Mouse (Mus musculus): ENCODE data around the gene Olfr453.

The Olfr453 gene

GRCm38 (mm10) chr6:42739071-42739470, at the start of gene Olfr453:
Gene Olfr453, plus strand, starts transcription at chr6:42739371.
- no peak for DNase-seq (ENCODE audit: low spot score)

- DNase-seq (ENCODE audit: low spot score), result no peak
These were observed 49.4 kb upstream of the Olfr453 start for GRCm38 (mm10) chr6:42689761-42690160.

GRCm38 (mm10) chr6:42692154-42692516, 47.0 kb upstream of the Olfr453 start:
- no peak for DNase-seq (ENCODE audit: low spot score)

DNA sequence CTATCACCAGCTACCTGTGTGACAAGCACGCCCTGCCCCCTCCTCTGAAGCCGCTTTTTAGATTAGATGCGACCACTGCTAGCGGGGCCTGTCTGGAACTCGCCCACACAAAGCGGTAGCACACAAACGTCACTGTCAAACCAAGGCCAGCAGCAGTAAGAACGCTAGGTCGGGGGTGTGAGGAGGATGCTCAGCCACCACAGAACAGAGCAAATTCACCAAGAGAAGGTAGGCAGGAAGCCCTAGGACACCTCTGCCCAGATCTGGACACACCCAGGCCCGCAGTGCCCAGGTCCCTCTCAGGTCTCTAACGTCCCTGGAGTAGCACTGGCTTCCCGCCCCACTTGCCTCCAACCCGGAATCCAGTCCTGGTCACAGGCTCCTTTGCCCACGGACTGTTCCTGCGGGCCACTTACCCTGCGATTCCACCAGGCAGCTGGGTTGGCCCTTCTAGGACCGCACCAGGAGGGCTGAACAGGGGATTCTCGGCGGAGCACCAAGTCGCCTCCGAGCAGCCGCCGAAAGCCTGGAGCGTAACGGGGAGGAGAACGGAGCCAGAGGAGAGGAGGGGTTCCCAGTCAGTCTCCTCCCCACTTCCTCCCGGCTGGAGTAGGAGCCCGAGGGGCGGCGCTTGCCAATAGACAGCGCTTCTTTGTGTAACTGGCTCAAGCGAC, 46.5 kb upstream of the Olfr453 start:
- no peak for DNase-seq (ENCODE audit: low spot score)

GRCm38 (mm10) chr6:42709291-42710211, 29.6 kb upstream of the Olfr453 start, which contains the start of gene Tcaf1:
Gene Tcaf1, minus strand, starts transcription at chr6:42710088.
- DNase-seq (ENCODE audit: low spot score), result no peak

DNA sequence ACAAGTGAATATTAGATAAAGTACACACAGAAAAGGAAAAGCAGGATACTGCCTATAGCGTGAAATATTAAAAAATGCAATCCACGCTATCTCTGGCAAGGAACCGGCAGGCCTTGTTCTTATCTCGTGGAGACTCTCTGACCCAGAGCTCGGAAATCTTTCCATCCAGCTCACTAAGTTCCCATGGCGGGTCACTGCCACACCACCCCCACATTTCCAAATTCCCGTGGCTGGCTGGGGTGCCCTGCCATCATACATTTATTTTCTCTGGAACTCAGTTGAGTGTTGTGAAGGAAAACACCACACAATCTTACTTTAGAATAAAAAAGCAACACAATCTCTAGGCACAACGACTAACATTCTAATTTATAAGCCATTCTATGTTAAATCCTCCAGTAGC, 24.5 kb upstream of the Olfr453 start:
- DNase-seq (ENCODE audit: low spot score), result no peak

- no peak for DNase-seq (ENCODE audit: low spot score)
These were observed 21.2 kb upstream of the Olfr453 start for GRCm38 (mm10) chr6:42717973-42718372.

DNA sequence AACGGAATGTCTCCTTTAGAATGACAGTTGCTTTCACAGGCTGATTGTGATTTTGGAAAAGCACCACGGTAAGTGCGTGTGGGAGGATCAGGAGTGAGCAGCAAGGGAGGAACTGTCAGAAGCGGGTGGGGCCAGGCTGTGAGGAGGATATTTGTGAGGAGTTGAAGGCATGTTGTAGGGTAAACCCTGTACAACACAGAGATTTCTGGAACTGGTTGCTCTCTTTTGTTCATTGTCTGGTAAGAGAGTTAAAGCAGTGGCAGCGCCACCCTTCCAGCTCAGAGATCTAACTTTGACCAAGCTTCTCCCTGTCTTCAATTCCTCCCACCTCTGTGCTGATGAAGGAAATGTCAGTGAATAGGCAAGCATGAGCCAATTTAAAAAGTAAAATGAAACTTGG, 3.1 kb downstream of the Olfr453 start:
- no peak for DNase-seq (ENCODE audit: low spot score)

DNA sequence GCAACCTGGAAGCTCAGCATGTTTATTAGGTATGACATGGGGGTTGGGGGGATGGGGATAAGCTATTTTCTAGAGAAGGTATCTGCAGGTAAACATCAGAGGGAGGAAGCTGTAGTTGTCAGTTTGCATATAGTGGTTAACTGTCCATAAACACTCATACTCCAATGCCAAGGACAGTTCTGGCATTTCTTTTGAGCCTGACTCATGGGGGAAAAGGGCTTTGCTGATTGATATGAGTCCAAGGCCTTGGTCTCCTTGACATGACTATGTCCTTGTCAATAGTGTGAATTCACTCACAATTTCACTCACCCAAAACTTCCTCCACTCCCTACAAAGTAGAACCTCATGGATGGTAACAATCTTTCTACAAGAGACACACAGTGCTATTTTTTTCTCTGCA, 8.7 kb downstream of the Olfr453 start:
- DNase-seq (ENCODE audit: low spot score), result no peak

DNA sequence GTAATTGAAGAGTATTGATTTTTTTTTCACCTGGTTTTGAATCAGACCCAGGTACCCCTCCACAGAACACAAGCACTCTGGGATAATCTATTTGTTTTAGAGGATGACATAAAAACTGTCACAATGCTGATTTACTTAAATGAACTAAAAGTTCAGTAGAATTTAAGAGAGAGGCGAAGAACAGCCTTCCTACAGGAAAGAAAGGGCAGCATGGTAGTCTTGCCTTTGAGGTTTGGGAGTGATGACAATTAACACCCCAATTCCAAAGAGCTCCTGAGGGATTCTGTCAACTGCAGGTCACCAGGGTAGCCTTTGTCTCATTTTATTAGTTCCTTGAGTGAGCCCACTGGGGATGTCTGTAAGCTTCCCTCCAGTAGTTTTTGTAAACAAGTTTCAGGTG, 16.9 kb downstream of the Olfr453 start, which contains the start of gene Olfr38:
TSS of gene Olfr38 (plus strand) at position 301 of the 400 bp plus-strand sequence.
- no peak for DNase-seq (ENCODE audit: low spot score)

DNA sequence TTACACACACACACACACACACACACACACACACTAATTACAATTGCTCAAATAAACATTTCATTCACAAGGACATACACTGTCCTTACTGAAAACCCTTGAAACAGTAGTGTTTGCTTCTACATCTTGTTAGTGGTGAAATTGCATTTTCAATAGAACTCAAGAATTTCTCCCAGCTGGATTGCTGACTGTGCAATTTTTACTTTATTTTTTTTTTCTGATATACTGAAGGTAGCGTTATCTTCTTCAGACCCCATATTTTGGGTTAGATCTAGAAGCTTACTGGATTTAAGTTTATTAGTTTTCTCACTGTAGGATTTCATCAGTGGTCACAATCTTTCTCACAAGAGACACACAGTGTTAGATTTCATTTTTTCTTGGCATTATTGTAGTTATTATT, 37.9 kb downstream of the Olfr453 start:
- DNase-seq (ENCODE audit: low spot score), result no peak

- DNase-seq (ENCODE audit: low spot score), result no peak
These were observed 45.6 kb downstream of the Olfr453 start, which contains the start of gene Olfr452 for GRCm38 (mm10) chr6:42784793-42785192. Gene Olfr452, plus strand, starts transcription at chr6:42785093.

DNA sequence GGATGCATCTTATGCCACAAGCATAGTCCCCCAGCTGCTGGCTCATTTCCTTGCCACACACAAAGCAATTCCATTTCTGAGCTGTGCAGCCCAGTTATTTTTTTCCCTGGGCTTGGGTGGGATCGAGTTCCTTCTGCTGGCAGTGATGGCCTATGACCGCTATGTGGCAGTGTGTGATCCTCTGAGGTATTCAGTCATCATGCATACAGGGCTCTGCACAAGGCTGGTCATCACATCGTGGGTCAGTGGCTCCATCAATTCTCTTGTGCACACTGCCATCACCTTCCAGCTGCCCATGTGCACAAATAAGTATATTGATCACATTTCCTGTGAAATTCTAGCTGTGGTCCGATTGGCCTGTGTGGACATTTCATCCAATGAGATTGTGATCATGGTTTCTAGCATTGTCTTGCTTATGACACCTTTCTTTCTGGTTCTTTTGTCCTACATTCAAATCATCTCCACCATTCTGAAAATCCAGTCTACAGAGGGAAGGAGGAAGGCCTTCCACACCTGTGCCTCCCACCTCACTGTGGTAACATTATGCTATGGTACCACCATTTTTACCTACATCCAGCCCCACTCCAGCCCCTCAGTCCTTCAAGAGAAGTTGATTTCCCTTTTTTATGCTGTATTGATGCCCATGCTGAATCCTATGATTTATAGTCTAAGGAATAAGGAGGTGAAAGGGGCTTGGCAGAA, 51.2 kb downstream of the Olfr453 start:
- no peak for DNase-seq (ENCODE audit: low spot score)

- DNase-seq (ENCODE audit: low spot score), result no peak
These were observed 51.9 kb downstream of the Olfr453 start for GRCm38 (mm10) chr6:42790949-42791556.

- DNase-seq (ENCODE audit: low spot score), result no peak
These were observed 55.8 kb downstream of the Olfr453 start for GRCm38 (mm10) chr6:42794982-42795381.

Measured in T-cell, adult 2 months (primary cell).